Comparison of ENCODE assay signal across 15 mouse cellular contexts in genomic region chr6:114394982-114395381, GRCm38 (mm10). TPM values are rescaled to one million over a fixed set of nuclear protein-coding genes. Genes with fewer than 3 reads are reported as not detected.
"Had no signal": no experiment of that assay in that cellular context is flagged by ENCODE, and none has a peak within 500 bp of the region (broad histone marks: within the 10 kb centered on the region; RNA-seq: fewer than 3 reads in every experiment).

No protein-coding gene starts in this region.

- H3K36me3 ChIP-seq: limb, embryonic 15.5 days; liver, embryonic 13.5 days; midbrain, embryonic 10.5 days; neural tube, embryonic 15.5 days had no signal

- H3K9ac ChIP-seq: limb, embryonic 15.5 days; liver, embryonic 13.5 days; liver, postnatal 0 days; neural tube, embryonic 15.5 days had no signal

- H3K4me2 ChIP-seq: limb, embryonic 15.5 days; liver, embryonic 13.5 days; neural tube, embryonic 15.5 days had no signal

- H3K27ac ChIP-seq: limb, embryonic 15.5 days; liver, embryonic 13.5 days; midbrain, embryonic 10.5 days; neural tube, embryonic 15.5 days had no signal

- H3K9me3 ChIP-seq: limb, embryonic 15.5 days; liver, embryonic 13.5 days; midbrain, embryonic 10.5 days; neural tube, embryonic 15.5 days had no signal

- ATAC-seq: liver, postnatal 0 days had no signal

- DNase-seq: kidney, adult 2 months; kidney, postnatal 25 days; layer of hippocampus, adult 9-11 months; layer of hippocampus, postnatal 36 days; liver, embryonic 13.5 days; liver, postnatal 0 days; midbrain, embryonic 14.5 days; right cerebral cortex, adult 18-20 months; right cerebral cortex, postnatal 25 days; thymus, postnatal 36 days had no signal

- H3K4me3 ChIP-seq: limb, embryonic 15.5 days; liver, embryonic 13.5 days; midbrain, embryonic 10.5 days; myocyte; neural tube, embryonic 15.5 days had no signal

RNA-seq across cellular contexts. Expression of gene Hrh1, which starts 2.8 kb away (rescaled TPM):
- polyA plus RNA-seq: limb, embryonic 11.5 days; liver, embryonic 13.5 days; liver, postnatal 0 days had no signal
